In the genomic region with DNA sequence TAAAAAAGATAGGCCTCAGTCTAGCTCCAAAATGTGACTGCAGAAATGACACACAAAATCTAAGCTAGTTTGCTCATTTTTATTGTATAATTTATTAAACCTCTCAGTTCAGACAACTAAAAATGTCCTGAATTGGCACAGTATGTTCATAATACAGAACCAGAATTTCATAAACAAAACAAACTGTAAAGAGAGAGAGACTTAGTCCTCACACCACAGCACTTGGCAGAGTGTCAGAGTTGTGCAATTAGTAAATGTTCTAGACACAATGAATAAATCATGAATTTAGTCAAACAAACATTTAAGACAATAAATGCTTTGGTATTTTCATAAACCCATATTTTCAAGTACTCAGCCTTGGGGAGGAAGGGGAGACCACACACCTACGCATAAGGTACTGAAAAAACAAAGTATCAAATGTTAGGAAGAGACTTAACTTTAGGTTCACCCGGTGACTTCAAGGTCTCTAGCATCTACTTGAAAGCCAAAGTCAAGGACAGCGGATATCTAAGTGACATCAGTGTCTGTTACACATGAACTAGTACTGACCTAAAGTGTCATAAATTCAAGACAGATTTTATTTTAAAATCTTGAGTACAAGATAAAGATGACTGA, we compare ENCODE assay signal across 14 mouse cellular contexts. TPM values are rescaled to one million over a fixed set of nuclear protein-coding genes. Genes with fewer than 3 reads are reported as not detected.
DNase-seq lines count a peak whose midpoint lies in the region; TF ChIP-seq lines count a peak whose summit lies in the region.
"Had no signal": no experiment of that assay in that cellular context is flagged by ENCODE, and none has a peak within 500 bp of the region (broad histone marks: within the 10 kb centered on the region; RNA-seq: fewer than 3 reads in every experiment).

No protein-coding gene starts in this region.

- DNase-seq in layer of hippocampus, adult 2 months (ENCODE audit: low spot score in 2 of 2), result no peak
- no peak for DNase-seq in layer of hippocampus, adult 11-12 months (ENCODE audit: low spot score)
- DNase-seq in NIH3T3 (ENCODE audit: low read depth), result peak; percentile 71
- peak; percentile 72 for DNase-seq in adrenal gland, postnatal 10 days
- peak; percentile 56 for DNase-seq in lung, postnatal 10 days
- DNase-seq in ovary, adult 18-20 months (ENCODE audit: low spot score), result no peak
- no peak for DNase-seq in frontal cortex, adult 2 months (ENCODE audit: extremely low spot score in 1 of 2, low spot score in 1 of 2)
- DNase-seq: cerebellum, postnatal 14 days; right cerebral cortex, postnatal 4 days; thymus, postnatal 25 days had no signal

- TF ChIP-seq CTCF in layer of hippocampus, adult 2 months (conservative IDR thresholded peaks at IDR 0.05), result no peak

- peak overlapping the region; percentile 84 for H3K27ac ChIP-seq in layer of hippocampus, adult 2 months
- H3K27ac ChIP-seq: embryonic facial prominence, embryonic 10.5 days; forebrain, embryonic 10.5 days; hindbrain, embryonic 15.5 days; liver, embryonic 12.5 days had no signal

- no peak overlapping the region for H3K4me3 ChIP-seq in layer of hippocampus, adult 2 months
- H3K4me3 ChIP-seq: embryonic facial prominence, embryonic 10.5 days; forebrain, embryonic 10.5 days; hindbrain, embryonic 15.5 days; liver, embryonic 12.5 days had no signal

RNA-seq across cellular contexts. Expression of gene Lrp6, which starts 52.8 kb away (rescaled TPM):
- total RNA-seq in layer of hippocampus, adult 2 months (2021), result 10 to 100 TPM; 49.2 to 54.5 TPM
- total RNA-seq in adrenal gland, postnatal 10 days (2021), result 10 to 100 TPM; 77.3 to 78.5 TPM
- 26.7 and 26.8 TPM in 2 replicates for polyA plus RNA-seq in frontal cortex, adult 2 months (2012; rRNA removed)

Comparison
In these comparisons a context has a peak if more than half of its experiments do, and no peak if none do; other contexts are left out.
1. DNase-seq: peak in NIH3T3 (single experiment), adrenal gland, postnatal 10 days (single experiment) and lung, postnatal 10 days (single experiment); none in layer of hippocampus, adult 2 months (0 of 2), layer of hippocampus, adult 11-12 months (single experiment), ovary, adult 18-20 months (single experiment) and frontal cortex, adult 2 months (0 of 2).